Mouse (Mus musculus): ENCODE measurements around the gene Trp53bp2. TPM values are rescaled to one million over a fixed set of nuclear protein-coding genes. Genes with fewer than 3 reads are reported as not detected.

Gene Trp53bp2
- polyA plus RNA-seq (2015; fragmentation: Nextera tagmentation; extraction: Ambion mirVana) = 20.1 and 20.6 TPM in 2 replicates

DNA sequence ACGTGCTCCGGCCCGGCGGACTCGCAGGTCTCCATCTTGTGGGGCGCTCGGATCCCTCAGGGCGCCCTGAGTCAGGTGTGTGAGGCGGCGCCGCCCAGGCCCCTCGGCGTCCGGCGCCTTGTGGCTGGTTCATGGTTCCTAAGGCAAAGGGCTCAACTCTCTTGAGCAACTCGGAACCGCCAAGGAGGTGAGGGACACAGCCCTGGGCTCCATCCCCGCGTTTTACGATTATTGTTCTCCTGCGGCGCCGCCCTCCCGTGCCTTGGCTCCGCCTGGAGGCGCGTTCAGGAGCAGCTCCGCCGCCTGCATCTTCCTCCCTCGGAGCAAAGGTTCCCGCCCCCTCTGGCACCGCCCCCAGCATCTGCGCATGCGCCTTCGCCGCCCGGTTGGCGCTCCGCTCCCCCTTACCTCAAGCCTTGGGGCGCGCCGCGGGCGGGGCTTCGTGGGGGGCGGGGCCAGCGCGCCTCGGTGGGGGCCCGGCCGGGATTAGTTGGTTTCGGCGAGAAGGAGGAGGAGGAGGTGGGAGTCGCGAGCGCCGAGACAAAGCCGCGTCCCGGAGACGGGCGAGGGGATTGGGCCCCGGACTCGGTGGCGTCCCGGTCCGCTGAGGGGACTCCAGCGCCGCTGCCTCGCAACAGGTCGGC, at the start of gene Trp53bp2:
TSS of gene Trp53bp2 (plus strand) at position 489 of the 644 bp plus-strand sequence.
- Histone ChIP-seq H3K9me3 (no peaks in the 10 kb centered on the region), H3K36me3 (no peaks in the 10 kb centered on the region), H3K4me3 (peak within 1 kb of the TSS; percentile 73), H3K27ac (peak within 1 kb of the TSS; percentile 93), H3K9ac (peak within 1 kb of the TSS; percentile 96), H3K4me2 (peak within 1 kb of the TSS; percentile 58), H3K27me3 (no peaks in the 10 kb centered on the region), H3K4me1 (peaks cover 32% of the 10 kb centered on the region)
- WGBS = under 1% methylated on average over 68 of the region's 71 CpGs
- ATAC-seq (ENCODE audit: insufficient number of reproducible peaks, low FRiP score, low TSS enrichment, low read depth) = peak; percentile 96

DNA sequence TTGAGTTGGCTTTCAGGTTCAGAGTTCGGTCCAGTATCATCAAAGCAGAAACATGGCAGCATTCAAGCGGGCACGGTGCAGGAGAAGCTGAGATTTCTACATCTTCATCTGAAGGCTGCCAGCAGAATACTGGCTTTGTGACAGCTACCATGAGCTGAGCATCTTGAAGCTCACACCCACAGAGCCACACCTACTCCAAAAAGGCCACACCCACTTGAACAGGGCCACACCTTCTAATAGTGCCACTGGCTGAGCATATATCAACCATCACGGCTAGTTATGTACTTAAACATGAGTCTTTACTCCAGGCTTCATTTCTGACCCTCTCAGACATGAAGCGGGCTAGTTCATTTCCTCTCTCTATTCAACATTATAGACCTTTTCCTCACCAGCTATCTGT, 46.3 kb upstream of the Trp53bp2 start:
- H3K9me3 ChIP-seq = no peaks in the 10 kb centered on the region
- no peaks in the 10 kb centered on the region for H3K36me3 ChIP-seq
- 86% methylated on average over 5 of the region's 5 CpGs for WGBS
- H3K4me1 ChIP-seq = no peaks in the 10 kb centered on the region; the same call in 1 of the 2 replicates
- no peak overlapping the region for H3K4me2 ChIP-seq
- H3K9ac ChIP-seq = no peak overlapping the region
- no peak for ATAC-seq (ENCODE audit: insufficient number of reproducible peaks, low FRiP score, low TSS enrichment, low read depth)
- no peak overlapping the region for H3K4me3 ChIP-seq
- no peak overlapping the region for H3K27ac ChIP-seq
- no peaks in the 10 kb centered on the region for H3K27me3 ChIP-seq

DNA sequence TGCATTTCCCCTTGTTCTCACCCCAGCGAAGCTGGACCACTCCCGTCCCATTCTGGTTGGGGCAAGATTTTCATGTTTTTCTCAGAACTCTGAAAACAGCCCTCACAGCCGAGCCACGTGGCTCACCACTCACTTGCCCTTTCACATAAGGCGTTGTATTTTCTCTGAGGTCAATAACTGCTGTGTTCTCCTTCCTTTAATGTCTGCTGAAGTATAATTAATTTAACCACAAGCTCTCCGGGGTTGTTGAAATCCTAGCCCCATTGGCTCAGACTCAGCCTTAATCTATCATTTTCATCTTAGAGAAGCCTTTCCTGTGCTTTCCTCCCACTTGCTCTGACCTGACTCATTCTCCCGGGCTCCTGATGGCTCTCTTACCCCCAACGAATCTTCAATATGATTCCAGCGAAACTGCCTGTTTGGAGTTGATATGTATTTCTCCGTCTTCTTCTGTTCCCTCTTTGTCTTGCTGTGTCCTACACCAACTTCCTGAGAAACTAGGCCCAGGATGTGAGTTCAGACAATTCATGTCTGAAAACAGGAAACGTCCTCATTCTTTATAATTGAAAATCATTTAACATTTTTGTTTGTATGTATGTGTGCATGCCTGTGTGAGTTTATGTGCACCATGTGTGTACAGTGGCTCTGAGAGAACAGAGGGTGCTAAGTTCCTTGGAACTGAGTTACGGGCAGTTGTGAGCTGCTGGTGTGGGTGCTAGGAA, 45.1 kb upstream of the Trp53bp2 start:
- H3K4me1 ChIP-seq = peaks cover 10% of the 10 kb centered on the region; the same call in 1 of the 2 replicates
- H3K9ac ChIP-seq = no peak overlapping the region
- no peak overlapping the region for H3K4me2 ChIP-seq
- no peaks in the 10 kb centered on the region for H3K9me3 ChIP-seq
- H3K27ac ChIP-seq = no peak overlapping the region
- no peak for ATAC-seq (ENCODE audit: insufficient number of reproducible peaks, low FRiP score, low TSS enrichment, low read depth)
- H3K36me3 ChIP-seq = no peaks in the 10 kb centered on the region
- no peaks in the 10 kb centered on the region for H3K27me3 ChIP-seq
- WGBS = 62% methylated on average over 12 of the region's 12 CpGs
- H3K4me3 ChIP-seq = no peak overlapping the region

GRCm38 (mm10) chr1:182368309-182368708, 40.7 kb upstream of the Trp53bp2 start:
- Histone ChIP-seq H3K36me3 (no peaks in the 10 kb centered on the region), H3K4me2 (no peak overlapping the region), H3K27ac (peak overlapping the region; percentile 40; the same call in 1 of the 2 replicates), H3K9me3 (no peaks in the 10 kb centered on the region), H3K9ac (no peak overlapping the region), H3K27me3 (no peaks in the 10 kb centered on the region), H3K4me3 (no peak overlapping the region), H3K4me1 (peaks cover 19% of the 10 kb centered on the region; the same call in 1 of the 2 replicates)
- ATAC-seq (ENCODE audit: insufficient number of reproducible peaks, low FRiP score, low TSS enrichment, low read depth) = no peak
- WGBS = 31% methylated on average over 7 of the region's 7 CpGs

DNA sequence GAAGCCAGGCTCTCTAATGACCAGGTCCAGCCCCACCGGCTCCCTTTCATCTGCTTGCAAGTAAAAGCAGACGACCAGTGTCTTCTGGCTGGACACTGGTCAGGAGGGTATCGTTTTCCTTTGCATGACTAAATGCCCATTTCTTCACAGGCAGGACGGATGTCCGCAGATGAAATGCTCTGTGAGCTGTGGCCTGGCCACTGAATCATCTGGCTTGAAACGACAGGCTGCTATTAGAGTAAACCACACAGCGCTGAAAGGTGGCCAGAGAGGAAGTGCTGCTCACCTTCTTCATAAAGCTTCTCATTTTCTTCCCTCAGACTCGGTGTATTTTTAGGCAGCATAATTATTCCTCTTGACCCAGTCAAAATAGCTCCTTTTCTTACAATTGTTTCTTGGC, 40.2 kb upstream of the Trp53bp2 start:
- peaks cover 19% of the 10 kb centered on the region; the same call in 1 of the 2 replicates for H3K4me1 ChIP-seq
- 30% methylated on average over 8 of the region's 8 CpGs for WGBS
- ATAC-seq (ENCODE audit: insufficient number of reproducible peaks, low FRiP score, low TSS enrichment, low read depth) = no peak

GRCm38 (mm10) chr1:182369435-182369834, 39.5 kb upstream of the Trp53bp2 start:
- Histone ChIP-seq H3K4me3 (no peak overlapping the region), H3K9me3 (no peaks in the 10 kb centered on the region), H3K27me3 (no peaks in the 10 kb centered on the region), H3K9ac (no peak overlapping the region), H3K4me2 (no peak overlapping the region), H3K36me3 (no peaks in the 10 kb centered on the region), H3K4me1 (peaks cover 19% of the 10 kb centered on the region; the same call in 1 of the 2 replicates), H3K27ac (peak overlapping the region; percentile 40; the same call in 1 of the 2 replicates)
- no peak for ATAC-seq (ENCODE audit: insufficient number of reproducible peaks, low FRiP score, low TSS enrichment, low read depth)
- WGBS = 67% methylated on average over 4 of the region's 4 CpGs

More for the DNA sequence above, 40.2 kb upstream of the Trp53bp2 start:
- Histone ChIP-seq H3K4me3 (no peak overlapping the region), H3K9me3 (no peaks in the 10 kb centered on the region), H3K4me2 (no peak overlapping the region), H3K27me3 (no peaks in the 10 kb centered on the region), H3K9ac (no peak overlapping the region), H3K36me3 (no peaks in the 10 kb centered on the region), H3K27ac (peak overlapping the region; percentile 40; the same call in 1 of the 2 replicates)

GRCm38 (mm10) chr1:182371891-182372290, 37.1 kb upstream of the Trp53bp2 start:
- Histone ChIP-seq H3K36me3 (no peaks in the 10 kb centered on the region), H3K4me3 (no peak overlapping the region), H3K27ac (no peak overlapping the region), H3K9ac (no peak overlapping the region), H3K27me3 (no peaks in the 10 kb centered on the region), H3K4me1 (peaks cover 19% of the 10 kb centered on the region; the same call in 1 of the 2 replicates), H3K4me2 (no peak overlapping the region), H3K9me3 (no peaks in the 10 kb centered on the region)
- no peak for ATAC-seq (ENCODE audit: insufficient number of reproducible peaks, low FRiP score, low TSS enrichment, low read depth)
- WGBS = 59% methylated on average over 8 of the region's 8 CpGs

DNA sequence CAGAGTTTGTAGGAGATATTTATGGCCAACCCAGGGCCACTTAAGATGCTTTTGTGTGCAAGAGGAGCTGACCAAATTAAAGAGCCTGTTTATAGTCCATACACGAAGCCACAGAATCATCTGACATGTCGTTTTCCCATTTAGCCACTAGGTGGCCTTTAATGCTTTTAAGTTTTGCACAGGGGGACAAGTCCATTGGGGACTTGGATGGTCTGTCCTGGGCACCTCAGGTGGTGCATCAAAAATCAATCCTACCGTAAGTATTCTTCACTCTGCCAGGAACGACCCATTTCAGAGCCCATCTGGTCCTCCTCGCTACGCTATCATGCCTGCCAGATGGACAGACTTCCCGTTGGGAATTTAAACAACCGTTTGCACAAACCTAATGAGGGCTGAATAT, 32.8 kb upstream of the Trp53bp2 start:
- H3K4me2 ChIP-seq = no peak overlapping the region
- no peak overlapping the region for H3K27ac ChIP-seq
- no peaks in the 10 kb centered on the region for H3K9me3 ChIP-seq
- no peaks in the 10 kb centered on the region for H3K27me3 ChIP-seq
- 29% methylated on average over 8 of the region's 8 CpGs for WGBS
- no peak for ATAC-seq (ENCODE audit: insufficient number of reproducible peaks, low FRiP score, low TSS enrichment, low read depth)
- no peaks in the 10 kb centered on the region for H3K36me3 ChIP-seq
- H3K9ac ChIP-seq = no peak overlapping the region
- H3K4me1 ChIP-seq = no peaks in the 10 kb centered on the region
- no peak overlapping the region for H3K4me3 ChIP-seq

DNA sequence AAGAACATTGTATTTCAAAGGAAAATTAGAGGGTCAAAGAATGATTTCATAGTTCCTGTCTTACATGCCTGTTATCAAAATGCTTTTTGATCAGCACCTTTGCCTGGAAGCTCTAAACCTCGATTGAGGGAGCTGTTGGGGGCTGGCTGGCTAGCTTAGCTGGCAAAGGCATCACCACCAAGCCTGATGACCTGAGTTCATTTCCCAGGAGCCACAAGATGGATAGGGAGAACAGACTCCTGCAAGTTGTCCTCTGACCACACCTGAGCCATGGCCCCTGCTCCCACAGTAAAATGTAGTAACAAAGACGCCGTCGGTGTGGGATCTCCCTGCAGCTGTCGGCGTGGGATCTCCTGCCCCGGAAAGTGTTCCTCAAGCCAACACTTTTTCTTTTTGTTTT, 32.1 kb upstream of the Trp53bp2 start:
- no peak overlapping the region for H3K4me2 ChIP-seq
- ATAC-seq (ENCODE audit: insufficient number of reproducible peaks, low FRiP score, low TSS enrichment, low read depth) = no peak
- H3K36me3 ChIP-seq = no peaks in the 10 kb centered on the region
- WGBS = 89% methylated on average over 7 of the region's 7 CpGs
- H3K27me3 ChIP-seq = no peaks in the 10 kb centered on the region
- H3K4me1 ChIP-seq = no peaks in the 10 kb centered on the region
- no peaks in the 10 kb centered on the region for H3K9me3 ChIP-seq
- H3K9ac ChIP-seq = no peak overlapping the region
- no peak overlapping the region for H3K27ac ChIP-seq
- no peak overlapping the region for H3K4me3 ChIP-seq

DNA sequence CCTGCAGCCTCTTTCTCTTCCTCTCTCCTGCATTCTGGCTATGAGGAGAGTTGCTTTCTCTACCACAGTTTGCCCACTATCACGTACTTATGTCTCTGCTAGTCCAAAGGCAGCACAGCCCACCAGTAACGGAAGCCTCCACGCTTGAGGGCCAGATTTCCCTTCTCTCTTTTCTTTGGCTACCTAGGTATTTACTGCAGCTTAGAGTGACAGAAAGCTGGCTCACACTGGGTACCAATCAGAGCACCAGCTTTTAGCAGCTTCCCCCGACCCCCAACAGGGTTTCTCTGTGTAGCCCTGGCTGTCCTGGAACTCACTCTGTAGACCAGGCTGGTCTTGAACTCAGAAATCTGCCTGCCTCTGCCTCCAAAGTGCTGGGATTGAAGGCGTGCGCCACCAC, 31.5 kb upstream of the Trp53bp2 start:
- H3K27me3 ChIP-seq = no peaks in the 10 kb centered on the region
- no peak overlapping the region for H3K9ac ChIP-seq
- no peak overlapping the region for H3K4me3 ChIP-seq
- H3K36me3 ChIP-seq = no peaks in the 10 kb centered on the region
- no peak overlapping the region for H3K27ac ChIP-seq
- no peak for ATAC-seq (ENCODE audit: insufficient number of reproducible peaks, low FRiP score, low TSS enrichment, low read depth)
- WGBS = 77% methylated on average over 6 of the region's 6 CpGs
- H3K9me3 ChIP-seq = no peaks in the 10 kb centered on the region
- no peaks in the 10 kb centered on the region for H3K4me1 ChIP-seq
- H3K4me2 ChIP-seq = no peak overlapping the region

GRCm38 (mm10) chr1:182378205-182378835, 30.7 kb upstream of the Trp53bp2 start:
- WGBS = 78% methylated on average over 11 of the region's 11 CpGs
- ATAC-seq (ENCODE audit: insufficient number of reproducible peaks, low FRiP score, low TSS enrichment, low read depth) = no peak
- H3K36me3 ChIP-seq = no peaks in the 10 kb centered on the region
- H3K4me3 ChIP-seq = no peak overlapping the region
- H3K4me1 ChIP-seq = no peaks in the 10 kb centered on the region
- H3K9me3 ChIP-seq = no peaks in the 10 kb centered on the region
- H3K4me2 ChIP-seq = no peak overlapping the region
- H3K27me3 ChIP-seq = no peaks in the 10 kb centered on the region
- no peak overlapping the region for H3K9ac ChIP-seq
- H3K27ac ChIP-seq = no peak overlapping the region

DNA sequence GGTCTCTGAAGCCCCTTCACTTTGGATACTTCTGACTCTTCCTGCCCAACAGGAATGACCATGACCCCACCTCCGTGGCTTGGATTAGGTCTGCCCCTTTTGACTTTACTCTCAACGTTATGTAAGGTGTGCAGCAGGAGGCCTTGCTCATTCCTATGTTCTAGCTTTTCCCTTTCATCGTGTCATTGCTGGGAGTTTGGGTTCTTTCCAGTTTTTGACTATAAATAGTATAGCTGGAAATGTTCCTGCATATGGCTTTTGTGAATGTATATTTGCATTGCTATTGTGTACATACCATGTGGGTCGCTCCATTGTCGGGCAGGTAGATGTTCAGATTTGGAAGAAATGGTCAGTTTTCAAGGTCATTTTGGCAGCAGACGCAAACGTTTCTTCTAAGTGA, 30.1 kb upstream of the Trp53bp2 start:
- no peak overlapping the region for H3K27ac ChIP-seq
- no peak overlapping the region for H3K4me3 ChIP-seq
- H3K9ac ChIP-seq = no peak overlapping the region
- WGBS = 75% methylated on average over 7 of the region's 7 CpGs
- no peaks in the 10 kb centered on the region for H3K36me3 ChIP-seq
- H3K4me1 ChIP-seq = no peaks in the 10 kb centered on the region
- H3K27me3 ChIP-seq = no peaks in the 10 kb centered on the region
- ATAC-seq (ENCODE audit: insufficient number of reproducible peaks, low FRiP score, low TSS enrichment, low read depth) = no peak
- no peak overlapping the region for H3K4me2 ChIP-seq
- H3K9me3 ChIP-seq = no peaks in the 10 kb centered on the region
